In genomic region chr5:98180461-98180887, GRCm38 (mm10) we compare ENCODE assay signal across 8 mouse cellular contexts. TPM values are rescaled to one million over a fixed set of nuclear protein-coding genes. Genes with fewer than 3 reads are reported as not detected.
DNase-seq lines count a peak whose midpoint lies in the region; ATAC-seq and TF ChIP-seq lines count a peak whose summit lies in the region.

No protein-coding gene starts in this region.

- no peak overlapping the region for H3K9ac ChIP-seq in kidney, postnatal 0 days (ENCODE audit: low read depth, low read length)
- peak overlapping the region; percentile 74 for H3K9ac ChIP-seq in hindbrain, embryonic 13.5 days
- no peak overlapping the region; the same call in 1 of the 2 replicates for H3K9ac ChIP-seq in midbrain, embryonic 11.5 days (ENCODE audit: low read length)

- peak overlapping the region; percentile 17; the same call in 1 of the 2 replicates for H3K4me3 ChIP-seq in kidney, postnatal 0 days (replicated peaks; ENCODE audit: low read depth, low read length)
- H3K4me3 ChIP-seq in hindbrain, embryonic 13.5 days, result peak overlapping the region; percentile 56
- H3K4me3 ChIP-seq in midbrain, embryonic 11.5 days (ENCODE audit: low read depth, low read length), result peak overlapping the region; percentile 30

- peaks cover 3% of the 10 kb centered on the region; the same call in 1 of the 2 replicates for H3K4me1 ChIP-seq in kidney, postnatal 0 days (replicated peaks; ENCODE audit: insufficient read depth, low read length)
- peaks cover 50% of the 10 kb centered on the region for H3K4me1 ChIP-seq in hindbrain, embryonic 13.5 days (replicated peaks)
- H3K4me1 ChIP-seq in midbrain, embryonic 11.5 days (ENCODE audit: control insufficient read depth, insufficient read depth, low read length), result peaks cover 37% of the 10 kb centered on the region

- H3K27me3 ChIP-seq in kidney, postnatal 0 days (ENCODE audit: insufficient read depth, low read length), result peaks cover 77% of the 10 kb centered on the region
- peaks cover 73% of the 10 kb centered on the region for H3K27me3 ChIP-seq in hindbrain, embryonic 13.5 days
- H3K27me3 ChIP-seq in midbrain, embryonic 11.5 days (ENCODE audit: control insufficient read depth, insufficient read depth, low read length), result peaks cover 70% of the 10 kb centered on the region

- no peaks in the 10 kb centered on the region for H3K9me3 ChIP-seq in kidney, postnatal 0 days (replicated peaks; ENCODE audit: low read length)
- H3K9me3 ChIP-seq in hindbrain, embryonic 13.5 days, result no peaks in the 10 kb centered on the region
- H3K9me3 ChIP-seq in midbrain, embryonic 11.5 days (ENCODE audit: control insufficient read depth, low read length), result no peaks in the 10 kb centered on the region

- WGBS in kidney, postnatal 0 days, result under 1% methylated on average over 19 of the region's 19 CpGs
- under 1% methylated on average over 19 of the region's 19 CpGs for WGBS in hindbrain, embryonic 13.5 days
- under 1% methylated on average over 19 of the region's 19 CpGs for WGBS in midbrain, embryonic 11.5 days

- no peak for ATAC-seq in kidney, postnatal 0 days (replicated peaks; ENCODE audit: low FRiP score, low read depth)
- ATAC-seq in hindbrain, embryonic 13.5 days (ENCODE audit: low FRiP score), result peak; percentile 71
- ATAC-seq in midbrain, embryonic 11.5 days (ENCODE audit: low FRiP score), result peak; percentile 47

- no peaks in the 10 kb centered on the region for H3K36me3 ChIP-seq in kidney, postnatal 0 days (ENCODE audit: insufficient read depth, low read length)
- H3K36me3 ChIP-seq in hindbrain, embryonic 13.5 days, result no peaks in the 10 kb centered on the region
- no peaks in the 10 kb centered on the region for H3K36me3 ChIP-seq in midbrain, embryonic 11.5 days (ENCODE audit: control insufficient read depth, insufficient read depth, low read length)

- no peak for DNase-seq in kidney, postnatal 0 days (ENCODE audit: low spot score)
- no peak for DNase-seq in kidney, adult 18-20 months
- peak; percentile 94 to 96 for DNase-seq in cerebellum, postnatal 10 days
- DNase-seq in midbrain, embryonic 11.5 days (ENCODE audit: low spot score, missing footprints), result peak; percentile 96
- DNase-seq in spleen, adult 12 weeks (ENCODE audit: low spot score), result no peak
- DNase-seq in T-cell, adult 2 months (ENCODE audit: low spot score), result no peak
- DNase-seq in gastrocnemius, postnatal 36 days, result no peak

- peak overlapping the region; percentile 15; the same call in 1 of the 2 replicates for H3K4me2 ChIP-seq in kidney, postnatal 0 days (ENCODE audit: low read length)
- peak overlapping the region; percentile 79 for H3K4me2 ChIP-seq in hindbrain, embryonic 13.5 days
- peak overlapping the region; percentile 40 for H3K4me2 ChIP-seq in midbrain, embryonic 11.5 days

- no peak for TF ChIP-seq CTCF in kidney, postnatal 0 days (IDR thresholded peaks at IDR 0.05; ENCODE audit: low read depth)

- no peak overlapping the region for H3K27ac ChIP-seq in kidney, postnatal 0 days
- peak overlapping the region; percentile 89 for H3K27ac ChIP-seq in hindbrain, embryonic 13.5 days
- no peak overlapping the region for H3K27ac ChIP-seq in midbrain, embryonic 11.5 days (ENCODE audit: low read depth, low read length)

- intact Hi-C loops in gastrocnemius, postnatal 36 days (cut with DNase I), result loop anchor here (5.0 kb wide), 1 partner anchor 1053 kb away; no protein-coding TSS in a partner anchor

RNA-seq across cellular contexts. Expression of gene Prdm8, which starts 13.5 kb away (rescaled TPM):
- 0.04 TPM in 1 of 2 replicates, not detected in the other for polyA plus RNA-seq in kidney, postnatal 0 days (2015; fragmentation: Nextera tagmentation; extraction: Ambion mirVana)
- 2.4 and 2.5 TPM in 2 replicates for polyA plus RNA-seq in hindbrain, embryonic 13.5 days (2015; fragmentation: Nextera tagmentation; extraction: Ambion mirVana)
- 1.0 and 1.7 TPM in 2 replicates for polyA plus RNA-seq in midbrain, embryonic 11.5 days (2014; fragmentation: Nextera tagmentation; extraction: Ambion mirVana)
- under 1 TPM; 0.72 to 0.92 TPM for total RNA-seq in gastrocnemius, postnatal 36 days (2021)

Comparison
In these comparisons a context has a peak if more than half of its experiments do, and no peak if none do; other contexts are left out.
1. DNase-seq: peak in cerebellum, postnatal 10 days (2 of 2) and midbrain, embryonic 11.5 days (single experiment); none in kidney, postnatal 0 days (single experiment), kidney, adult 18-20 months (single experiment), spleen, adult 12 weeks (single experiment), T-cell, adult 2 months (single experiment) and gastrocnemius, postnatal 36 days (0 of 2).
2. H3K4me2 ChIP-seq: peak in every context shown above with its lines; median percentile 79 in hindbrain, embryonic 13.5 days; 40 in midbrain, embryonic 11.5 days; 15 in kidney, postnatal 0 days.
3. Peak in every context shown above with its lines, with median percentiles within 50 percentile points of each other: H3K4me3 ChIP-seq.